Mouse (Mus musculus): ENCODE data around the gene Clec1a. TPM values are rescaled to one million over a fixed set of nuclear protein-coding genes. Genes with fewer than 3 reads are reported as not detected.
A peak's percentile ranks its signal among the peaks of the same experiment; 100 is the strongest.

The Clec1a gene
- polyA plus RNA-seq, 1 experiment from 2014 or later, result 10.6 TPM

- WGBS, result 78% methylated on average over 4 of the region's 4 CpGs
- H3K4me2 ChIP-seq (ENCODE audit: low read length), result no peak overlapping the region
- H3K27me3 ChIP-seq (ENCODE audit: insufficient read depth, low read length), result no peaks in the 10 kb centered on the region
- H3K9me3 ChIP-seq (replicated peaks; ENCODE audit: low read length), result no peaks in the 10 kb centered on the region
- H3K36me3 ChIP-seq (ENCODE audit: insufficient read depth, low read length), result no peaks in the 10 kb centered on the region
- DNase-seq (ENCODE audit: low spot score), result no peak
- H3K4me3 ChIP-seq (replicated peaks; ENCODE audit: low read depth, low read length), result no peak overlapping the region
- TF ChIP-seq CTCF (IDR thresholded peaks at IDR 0.05; ENCODE audit: low read depth), result no peak
- H3K27ac ChIP-seq, result no peak overlapping the region
- H3K9ac ChIP-seq (ENCODE audit: low read depth, low read length), result no peak overlapping the region
- 0 out of 2 replicates have a peak, but pooled peaks cover 3% of the 10 kb centered on the region for H3K4me1 ChIP-seq (replicated peaks; ENCODE audit: insufficient read depth, low read length)
- ATAC-seq (replicated peaks; ENCODE audit: low FRiP score, low read depth), result no peak
Measured at GRCm38 (mm10) chr6:129427281-129427680, 24.5 kb downstream of the Clec1a start.

- Histone ChIP-seq H3K4me3 (replicated peaks; ENCODE audit: low read depth, low read length) (no peak overlapping the region), H3K36me3 (ENCODE audit: insufficient read depth, low read length) (no peaks in the 10 kb centered on the region), H3K27me3 (ENCODE audit: insufficient read depth, low read length) (no peaks in the 10 kb centered on the region), H3K4me2 (ENCODE audit: low read length) (no peak overlapping the region), H3K9me3 (replicated peaks; ENCODE audit: low read length) (no peaks in the 10 kb centered on the region), H3K9ac (ENCODE audit: low read depth, low read length) (no peak overlapping the region), H3K4me1 (replicated peaks; ENCODE audit: insufficient read depth, low read length) (0 out of 2 replicates have a peak, but pooled peaks cover 3% of the 10 kb centered on the region), H3K27ac (no peak overlapping the region)
- peak; percentile 54 for DNase-seq (ENCODE audit: low spot score)
- 31% methylated on average over 5 of the region's 5 CpGs for WGBS
- ATAC-seq (replicated peaks; ENCODE audit: low FRiP score, low read depth), result no peak
- no peak for TF ChIP-seq CTCF (IDR thresholded peaks at IDR 0.05; ENCODE audit: low read depth)
Measured at GRCm38 (mm10) chr6:129425812-129426211, 26.0 kb downstream of the Clec1a start.

- no peaks in the 10 kb centered on the region for H3K9me3 ChIP-seq (replicated peaks; ENCODE audit: low read length)
- H3K4me1 ChIP-seq (replicated peaks; ENCODE audit: insufficient read depth, low read length), result 0 out of 2 replicates have a peak, but pooled peaks cover 3% of the 10 kb centered on the region
- no peak for ATAC-seq (replicated peaks; ENCODE audit: low FRiP score, low read depth)
- TF ChIP-seq CTCF (IDR thresholded peaks at IDR 0.05; ENCODE audit: low read depth), result no peak
- H3K4me2 ChIP-seq (ENCODE audit: low read length), result no peak overlapping the region
- H3K27ac ChIP-seq, result peak overlapping the region; percentile 62
- DNase-seq (ENCODE audit: low spot score), result no peak
- H3K27me3 ChIP-seq (ENCODE audit: insufficient read depth, low read length), result no peaks in the 10 kb centered on the region
- H3K36me3 ChIP-seq (ENCODE audit: insufficient read depth, low read length), result no peaks in the 10 kb centered on the region
- no peak overlapping the region for H3K4me3 ChIP-seq (replicated peaks; ENCODE audit: low read depth, low read length)
- WGBS, result 63% methylated on average over 5 of the region's 5 CpGs
- H3K9ac ChIP-seq (ENCODE audit: low read depth, low read length), result no peak overlapping the region
Measured at GRCm38 (mm10) chr6:129425217-129425616, 26.6 kb downstream of the Clec1a start.

GRCm38 (mm10) chr6:129423734-129424072 lies 28.1 kb downstream of the Clec1a start:
- Histone ChIP-seq H3K4me3 (replicated peaks; ENCODE audit: low read depth, low read length) (no peak overlapping the region), H3K4me2 (ENCODE audit: low read length) (no peak overlapping the region), H3K27me3 (ENCODE audit: insufficient read depth, low read length) (no peaks in the 10 kb centered on the region), H3K9ac (ENCODE audit: low read depth, low read length) (no peak overlapping the region), H3K9me3 (replicated peaks; ENCODE audit: low read length) (no peaks in the 10 kb centered on the region), H3K4me1 (replicated peaks; ENCODE audit: insufficient read depth, low read length) (0 out of 2 replicates have a peak, but pooled peaks cover 3% of the 10 kb centered on the region), H3K36me3 (ENCODE audit: insufficient read depth, low read length) (no peaks in the 10 kb centered on the region), H3K27ac (0 out of 2 replicates have a peak overlapping the region, but pooled peaks have one; percentile 42)
- ATAC-seq (replicated peaks; ENCODE audit: low FRiP score, low read depth), result peak; percentile 81
- peak; percentile 75 for DNase-seq (ENCODE audit: low spot score)
- TF ChIP-seq CTCF (IDR thresholded peaks at IDR 0.05; ENCODE audit: low read depth), result peak; percentile 87
- WGBS, result 22% methylated on average over 1 of the region's 1 CpGs

GRCm38 (mm10) chr6:129423040-129423733 lies 28.6 kb downstream of the Clec1a start:
- no peak overlapping the region for H3K4me3 ChIP-seq (replicated peaks; ENCODE audit: low read depth, low read length)
- no peaks in the 10 kb centered on the region for H3K9me3 ChIP-seq (replicated peaks; ENCODE audit: low read length)
- 0 out of 2 replicates have a peak, but pooled peaks cover 3% of the 10 kb centered on the region for H3K4me1 ChIP-seq (replicated peaks; ENCODE audit: insufficient read depth, low read length)
- H3K4me2 ChIP-seq (ENCODE audit: low read length), result no peak overlapping the region
- no peak overlapping the region for H3K9ac ChIP-seq (ENCODE audit: low read depth, low read length)
- TF ChIP-seq CTCF (IDR thresholded peaks at IDR 0.05; ENCODE audit: low read depth), result peak; percentile 22; the same call in 1 of the 2 replicates
- ATAC-seq (replicated peaks; ENCODE audit: low FRiP score, low read depth) (peak; percentile 64), DNase-seq (ENCODE audit: low spot score) (peak; percentile 61)
- H3K36me3 ChIP-seq (ENCODE audit: insufficient read depth, low read length), result no peaks in the 10 kb centered on the region
- 50% methylated on average over 4 of the region's 4 CpGs for WGBS
- 0 out of 2 replicates have a peak overlapping the region, but pooled peaks have one; percentile 36 for H3K27ac ChIP-seq
- no peaks in the 10 kb centered on the region for H3K27me3 ChIP-seq (ENCODE audit: insufficient read depth, low read length)

GRCm38 (mm10) chr6:129422311-129422710 lies 29.5 kb downstream of the Clec1a start:
- Histone ChIP-seq H3K9me3 (replicated peaks; ENCODE audit: low read length) (no peaks in the 10 kb centered on the region), H3K36me3 (ENCODE audit: insufficient read depth, low read length) (no peaks in the 10 kb centered on the region), H3K27me3 (ENCODE audit: insufficient read depth, low read length) (no peaks in the 10 kb centered on the region), H3K4me2 (ENCODE audit: low read length) (no peak overlapping the region), H3K4me1 (replicated peaks; ENCODE audit: insufficient read depth, low read length) (0 out of 2 replicates have a peak, but pooled peaks cover 3% of the 10 kb centered on the region), H3K27ac (no peak overlapping the region), H3K9ac (ENCODE audit: low read depth, low read length) (no peak overlapping the region), H3K4me3 (replicated peaks; ENCODE audit: low read depth, low read length) (no peak overlapping the region)
- DNase-seq (ENCODE audit: low spot score) (no peak), ATAC-seq (replicated peaks; ENCODE audit: low FRiP score, low read depth) (no peak)
- TF ChIP-seq CTCF (IDR thresholded peaks at IDR 0.05; ENCODE audit: low read depth), result no peak
- WGBS, result 70% methylated on average over 3 of the region's 3 CpGs

Data from kidney, postnatal 0 days (tissue).